Mouse (Mus musculus) kidney, embryonic 16.5 days (tissue): ENCODE results near the gene Ubxn2a. TPM values are rescaled to one million over a fixed set of nuclear protein-coding genes. Genes with fewer than 3 reads are reported as not detected.

ENCODE experiments used
- ATAC-seq: fragments of 200-750 bp; cut with Nextera tagmentation; 2 replicates; pipeline ENCODE4 v1.8.0; 2017; ENCODE audit warnings: moderate TSS enrichment; ENCODE audit not compliant: low FRiP score, low TSS enrichment
- H3K27ac ChIP-seq: fragments of 300-500 bp; sonication (generic); 2 replicates; pipeline ENCODE4 v1.5.1; 2014; ENCODE audit warnings: low read length
- H3K27me3 ChIP-seq: fragments of 300-500 bp; sonication (generic); 2 replicates; pipeline ENCODE4 v1.6.1; 2014; ENCODE audit warnings: low read length, control low read depth, mixed read lengths; ENCODE audit not compliant: insufficient read depth
- H3K36me3 ChIP-seq: fragments of 300-500 bp; sonication (generic); 2 replicates; pipeline ENCODE4 v1.6.1; 2014; ENCODE audit warnings: low read length, control low read depth, mixed read lengths; ENCODE audit not compliant: insufficient read depth
- H3K4me1 ChIP-seq: fragments of 300-500 bp; sonication (generic); 2 replicates; pipeline ENCODE4 v1.6.1; 2014; ENCODE audit warnings: low read length, control low read depth, mixed read lengths; ENCODE audit not compliant: insufficient read depth
- H3K4me2 ChIP-seq: fragments of 300-500 bp; sonication (generic); replicated peaks from 2 replicates; pipeline ENCODE4 v1.6.1; 2014; ENCODE audit warnings: low read depth, low read length
- H3K4me3 ChIP-seq: fragments of 300-500 bp; sonication (generic); 2 replicates; pipeline ENCODE4 v1.5.1; 2014; ENCODE audit warnings: mild to moderate bottlenecking, low read length
- H3K9ac ChIP-seq: fragments of 300-500 bp; sonication (generic); replicated peaks from 2 replicates; pipeline ENCODE4 v1.6.1; 2014; ENCODE audit warnings: low read length
- H3K9me3 ChIP-seq: fragments of 300-500 bp; sonication (generic); 2 replicates; pipeline ENCODE4 v1.6.1; 2016; ENCODE audit warnings: low read length, control low read depth
- whole genome bisulfite sequencing: fragments of 180-500 bp; shearing (Covaris S2); extraction: QIAGEN DNeasy Blood & Tissue Kit; methylation state at CpG from one replicate; pipeline ENCODE4 v1.1.7; 2014; 5-methylcytosine and 5-hydroxymethylcytosine counted together
- polyA plus RNA-seq: library from polyadenylated mRNA; unstranded; fragments of >200 nt; fragmentation: Nextera tagmentation; extraction: Ambion mirVana; gene quantifications from 2 replicates; pipeline ENCODE4 v1.2.1, GENCODE M21; 2015

Ubxn2a gene
- polyA plus RNA-seq, result 26.3 and 28.8 TPM in 2 replicates

DNA sequence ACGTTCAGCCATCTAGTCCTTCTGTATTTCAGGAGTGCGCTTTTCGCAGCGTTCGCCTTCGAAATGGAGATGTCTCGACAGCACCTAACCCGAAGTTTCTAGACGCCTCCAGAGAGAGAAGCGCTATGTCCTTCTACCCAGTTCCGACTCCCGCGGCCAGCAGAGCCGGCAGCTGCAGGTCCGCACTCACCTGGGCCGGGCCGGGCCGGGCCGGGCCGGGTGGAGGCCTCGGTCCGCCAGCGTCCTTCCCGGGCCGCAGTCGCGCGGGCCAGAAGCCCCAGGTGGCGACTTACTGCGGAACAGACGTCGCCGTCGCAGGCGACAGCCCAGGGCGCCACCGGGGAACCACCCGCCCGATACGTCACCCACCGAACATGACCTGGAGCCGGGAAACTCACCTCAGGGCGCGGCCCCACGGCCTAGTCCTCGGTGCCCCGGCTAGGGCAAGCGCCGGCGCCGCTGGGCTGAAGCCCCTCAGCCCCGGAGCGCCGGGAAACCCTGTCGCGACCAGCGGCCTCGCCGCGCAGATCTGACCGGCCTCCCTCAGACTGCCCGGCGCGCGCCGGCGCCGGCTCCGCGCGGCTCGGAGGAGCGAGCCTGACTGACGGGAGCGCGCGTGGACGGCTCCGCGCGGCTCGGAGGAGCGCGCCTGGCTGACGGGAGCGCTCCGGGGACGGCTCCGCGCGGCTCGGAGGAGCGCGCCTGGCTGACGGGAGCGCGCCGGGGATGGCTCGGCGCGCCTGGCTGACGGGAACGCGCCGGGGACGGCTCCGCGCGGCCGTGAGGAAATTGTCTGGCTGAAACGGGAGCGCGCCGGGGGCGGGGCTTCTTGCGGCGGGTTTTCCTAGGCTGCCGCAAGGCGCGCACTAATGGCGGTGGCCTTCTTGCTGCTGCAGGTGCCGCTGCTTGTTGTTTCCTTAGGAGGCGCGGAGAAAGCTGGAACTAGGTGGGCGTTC lies at the start of gene Ubxn2a:
Gene Ubxn2a (minus strand): TSS at position 755 of the 956 bp plus-strand sequence.
- H3K4me3 ChIP-seq, result peak within 1 kb of the TSS; percentile 87
- H3K9ac ChIP-seq, result peak within 1 kb of the TSS; percentile 89
- no peaks in the 10 kb centered on the region for H3K27me3 ChIP-seq
- 0 out of 2 replicates have a peak, but pooled peaks cover 3% of the 10 kb centered on the region for H3K36me3 ChIP-seq
- WGBS, result under 1% methylated on average over 123 of the region's 125 CpGs
- no peaks in the 10 kb centered on the region for H3K4me1 ChIP-seq
- peak within 1 kb of the TSS; percentile 80 for H3K27ac ChIP-seq
- peak; percentile 96 for ATAC-seq
- peak within 1 kb of the TSS; percentile 90 for H3K4me2 ChIP-seq
- no peaks in the 10 kb centered on the region for H3K9me3 ChIP-seq

DNA sequence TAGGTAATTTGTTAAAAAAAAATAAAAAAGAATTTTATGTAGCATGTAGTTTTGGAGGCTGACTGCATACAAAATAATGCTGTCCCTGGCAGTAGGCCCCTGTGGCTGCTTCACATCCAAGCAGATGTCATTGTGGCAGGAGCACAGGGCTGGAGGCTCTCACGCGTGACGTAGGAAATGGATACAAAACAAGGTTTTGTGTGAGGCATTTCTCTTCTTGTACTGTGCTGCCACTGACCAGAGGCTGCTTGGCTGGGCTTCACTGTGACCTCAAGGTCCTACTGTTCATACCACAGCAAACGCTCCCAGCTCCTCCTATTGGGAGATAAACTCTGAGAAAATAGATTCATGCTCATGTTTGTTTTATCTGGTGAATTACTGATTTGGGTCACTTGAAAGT lies 45.7 kb upstream of the Ubxn2a start:
- no peak overlapping the region for H3K27ac ChIP-seq
- no peak overlapping the region for H3K4me3 ChIP-seq
- no peaks in the 10 kb centered on the region for H3K9me3 ChIP-seq
- no peak for ATAC-seq
- H3K36me3 ChIP-seq, result peaks cover 54% of the 10 kb centered on the region
- no peaks in the 10 kb centered on the region for H3K4me1 ChIP-seq
- WGBS, result 82% methylated on average over 4 of the region's 4 CpGs
- H3K9ac ChIP-seq, result no peak overlapping the region
- no peak overlapping the region for H3K4me2 ChIP-seq
- H3K27me3 ChIP-seq, result no peaks in the 10 kb centered on the region

DNA sequence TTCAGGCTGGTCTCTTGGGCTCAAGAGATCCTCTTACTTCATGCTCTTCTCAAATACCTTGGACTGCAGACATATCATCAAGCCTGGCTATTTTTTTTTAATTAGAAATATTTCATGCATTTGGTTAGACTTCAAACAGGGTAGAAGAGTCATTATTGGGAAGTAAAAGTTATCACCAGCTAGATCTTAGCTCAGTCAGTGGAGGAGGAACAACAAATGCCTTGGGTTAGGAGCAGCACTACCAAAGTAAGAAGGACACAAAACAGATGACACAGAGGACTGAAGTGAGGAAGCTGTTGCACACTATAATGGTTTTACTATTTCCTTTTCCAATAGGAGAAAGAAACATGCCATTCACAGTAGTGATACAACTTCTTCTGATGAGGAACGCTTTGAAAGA lies 44.8 kb upstream of the Ubxn2a start:
- no peak overlapping the region for H3K4me3 ChIP-seq
- no peak overlapping the region for H3K27ac ChIP-seq
- 88% methylated on average over 1 of the region's 1 CpGs for WGBS
- no peak for ATAC-seq
- H3K4me2 ChIP-seq, result no peak overlapping the region
- H3K9ac ChIP-seq, result no peak overlapping the region
- no peaks in the 10 kb centered on the region for H3K9me3 ChIP-seq
- no peaks in the 10 kb centered on the region for H3K4me1 ChIP-seq
- H3K36me3 ChIP-seq, result peaks cover 54% of the 10 kb centered on the region
- no peaks in the 10 kb centered on the region for H3K27me3 ChIP-seq

DNA sequence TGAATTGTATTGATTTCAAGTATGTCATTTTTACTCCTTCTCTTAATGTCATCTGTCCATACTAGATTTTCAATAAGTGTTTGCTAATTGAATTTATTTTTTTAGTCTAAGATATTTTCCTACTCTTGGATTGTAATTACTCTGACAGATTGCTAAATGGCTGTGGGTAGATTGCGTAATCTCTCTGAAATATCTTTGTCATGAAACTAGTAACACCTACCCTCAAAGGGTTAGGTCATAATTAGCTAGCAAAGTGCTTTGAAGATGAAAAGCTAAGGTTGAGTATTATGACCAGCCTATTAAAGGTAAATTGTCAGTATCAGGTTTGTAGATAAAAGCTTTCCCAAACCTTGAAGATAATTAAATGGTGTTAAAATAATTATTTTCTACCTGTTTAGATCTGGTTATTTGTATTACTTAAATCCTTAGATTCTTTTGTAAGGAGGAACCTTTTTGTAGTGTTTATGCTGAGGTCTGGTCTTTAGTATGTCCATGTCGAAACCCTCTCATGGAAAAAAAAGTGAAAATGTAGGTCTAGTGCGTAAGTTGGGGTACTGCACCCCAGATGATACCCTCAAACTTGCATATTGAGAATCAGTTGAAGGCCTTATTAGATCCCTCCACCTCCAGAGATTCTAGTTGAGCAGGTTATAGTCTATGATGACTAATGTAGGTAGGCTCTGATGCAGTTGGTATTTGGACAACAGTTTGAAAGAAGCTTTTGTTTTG lies 23.5 kb upstream of the Ubxn2a start:
- H3K27ac ChIP-seq, result no peak overlapping the region
- no peaks in the 10 kb centered on the region for H3K4me1 ChIP-seq
- no peak overlapping the region for H3K9ac ChIP-seq
- H3K27me3 ChIP-seq, result no peaks in the 10 kb centered on the region
- 97% methylated on average over 3 of the region's 3 CpGs for WGBS
- no peaks in the 10 kb centered on the region for H3K36me3 ChIP-seq
- no peak overlapping the region for H3K4me2 ChIP-seq
- no peaks in the 10 kb centered on the region for H3K9me3 ChIP-seq
- H3K4me3 ChIP-seq, result no peak overlapping the region
- ATAC-seq, result no peak

DNA sequence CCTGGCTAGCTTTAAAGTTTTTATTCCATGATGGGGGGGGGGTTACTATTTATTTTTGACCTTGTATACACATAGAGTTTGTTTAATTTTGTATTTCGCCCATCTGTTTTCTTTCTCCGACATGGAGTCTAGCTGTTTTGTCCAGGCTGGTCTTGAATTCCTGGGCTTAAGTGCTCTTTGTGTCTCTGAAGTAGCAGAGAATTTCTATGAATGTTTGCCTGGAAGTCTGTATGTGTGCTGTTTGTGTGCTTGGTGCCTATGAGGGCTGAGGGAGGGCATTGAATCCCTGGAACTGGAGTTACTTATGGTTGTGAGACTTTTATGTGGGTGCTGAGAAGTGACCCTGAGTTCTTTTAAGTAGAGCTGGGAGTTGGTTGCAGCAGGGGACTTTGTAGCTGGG lies 20.7 kb upstream of the Ubxn2a start:
- H3K4me3 ChIP-seq, result no peak overlapping the region
- no peak for ATAC-seq
- no peak overlapping the region for H3K4me2 ChIP-seq
- no peaks in the 10 kb centered on the region for H3K9me3 ChIP-seq
- WGBS, result 89% methylated on average over 2 of the region's 2 CpGs
- no peak overlapping the region for H3K9ac ChIP-seq
- H3K27me3 ChIP-seq, result no peaks in the 10 kb centered on the region
- H3K4me1 ChIP-seq, result no peaks in the 10 kb centered on the region
- H3K36me3 ChIP-seq, result no peaks in the 10 kb centered on the region
- no peak overlapping the region for H3K27ac ChIP-seq

DNA sequence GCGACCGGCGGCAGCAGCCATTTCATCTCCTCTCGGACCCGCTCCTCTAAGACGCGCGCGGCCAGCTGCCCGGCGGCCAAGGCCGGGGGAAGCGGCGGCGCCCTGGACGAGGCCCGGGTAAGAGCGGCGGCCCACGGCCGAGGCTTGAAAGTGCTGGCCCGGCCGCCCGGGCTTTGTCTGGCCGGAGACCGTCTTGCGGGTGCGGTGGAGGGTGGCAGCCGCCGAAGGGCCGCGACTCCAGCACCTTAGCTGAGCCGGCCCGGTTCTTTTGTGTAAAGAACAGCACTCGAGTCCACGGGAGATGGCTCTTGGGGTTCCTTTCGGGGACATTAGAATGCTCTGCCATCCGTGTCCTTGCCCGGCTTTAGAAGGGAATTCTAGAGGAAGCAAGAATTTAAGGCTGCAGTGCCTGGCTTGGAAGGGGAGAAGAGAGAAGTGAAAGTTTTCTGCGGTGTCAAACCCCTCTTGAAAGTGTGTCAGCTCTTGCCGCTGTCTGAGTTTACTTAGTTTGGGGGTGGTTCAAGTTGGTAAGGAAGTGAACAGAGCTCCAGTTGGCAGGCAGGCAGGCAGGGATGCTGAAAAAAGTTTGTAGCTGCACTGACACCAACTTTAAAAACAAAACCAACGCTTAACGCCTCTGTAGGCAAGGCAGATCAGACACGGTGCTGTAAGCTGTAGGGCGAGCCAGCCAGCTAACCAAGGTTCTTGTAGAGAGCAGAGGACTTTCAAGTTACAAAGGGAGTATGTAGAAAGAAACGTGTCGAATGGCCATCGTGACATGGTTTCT lies 10.5 kb upstream of the Ubxn2a start:
- H3K9me3 ChIP-seq, result no peaks in the 10 kb centered on the region
- ATAC-seq, result no peak; the same call in 1 of the 2 replicates
- H3K9ac ChIP-seq, result peak overlapping the region; percentile 99
- no peaks in the 10 kb centered on the region for H3K27me3 ChIP-seq
- peak overlapping the region; percentile 97 for H3K4me3 ChIP-seq
- H3K4me1 ChIP-seq, result peaks cover 10% of the 10 kb centered on the region
- no peaks in the 10 kb centered on the region for H3K36me3 ChIP-seq
- H3K4me2 ChIP-seq, result peak overlapping the region; percentile 79
- under 1% methylated on average over 45 of the region's 48 CpGs for WGBS
- peak overlapping the region; percentile 98 for H3K27ac ChIP-seq

DNA sequence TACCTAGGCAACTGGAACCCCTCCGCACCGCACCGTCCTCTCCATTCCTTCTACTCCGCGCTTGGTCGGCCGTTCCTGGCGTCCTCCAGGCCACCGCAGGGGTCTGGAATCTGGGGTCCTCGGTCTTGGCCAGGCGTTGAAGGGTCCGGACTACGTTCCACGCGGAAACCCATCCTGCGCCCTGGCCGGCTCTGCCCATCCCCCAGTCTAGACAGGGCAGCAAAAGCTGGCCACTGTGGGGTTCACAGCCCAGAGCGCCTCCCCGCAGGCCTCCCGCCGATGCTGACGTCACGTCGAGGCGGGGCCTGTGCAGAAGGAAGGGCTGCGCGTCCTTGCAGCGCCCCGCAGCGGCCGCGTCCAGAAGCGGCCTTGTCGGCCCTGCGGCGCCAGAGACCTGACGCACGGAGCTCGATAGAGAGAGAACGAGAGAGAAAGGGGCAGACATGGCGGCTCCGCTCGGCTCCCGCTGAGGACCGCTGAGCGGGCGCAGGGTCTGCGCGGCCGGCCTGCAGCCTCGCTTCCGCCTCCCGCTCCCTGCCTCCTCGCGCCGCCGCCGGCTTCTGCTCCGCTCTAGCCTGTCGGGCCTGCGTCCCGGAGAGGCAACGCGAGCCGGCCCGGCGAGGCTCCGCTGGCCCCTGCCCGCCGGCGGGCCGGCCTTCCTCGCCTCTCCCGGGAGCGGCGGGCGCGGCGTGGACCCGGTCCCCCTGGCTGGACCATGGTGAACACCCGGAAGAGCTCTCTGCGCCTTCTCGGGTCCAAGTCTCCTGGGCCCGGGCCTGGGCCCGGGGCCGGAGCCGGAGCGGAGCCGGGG lies 9.7 kb upstream of the Ubxn2a start, which contains the start of gene Atad2b:
Gene Atad2b (plus strand): TSS at position 360 of the 811 bp plus-strand sequence.
- Histone ChIP-seq H3K9ac (peak within 1 kb of the TSS; percentile 99), H3K4me3 (peak within 1 kb of the TSS; percentile 97), H3K4me1 (peaks cover 10% of the 10 kb centered on the region), H3K27ac (peak within 1 kb of the TSS; percentile 98), H3K9me3 (no peaks in the 10 kb centered on the region), H3K27me3 (no peaks in the 10 kb centered on the region), H3K36me3 (no peaks in the 10 kb centered on the region), H3K4me2 (peak within 1 kb of the TSS; percentile 79)
- under 1% methylated on average over 70 of the region's 89 CpGs for WGBS
- ATAC-seq, result peak; percentile 99

DNA sequence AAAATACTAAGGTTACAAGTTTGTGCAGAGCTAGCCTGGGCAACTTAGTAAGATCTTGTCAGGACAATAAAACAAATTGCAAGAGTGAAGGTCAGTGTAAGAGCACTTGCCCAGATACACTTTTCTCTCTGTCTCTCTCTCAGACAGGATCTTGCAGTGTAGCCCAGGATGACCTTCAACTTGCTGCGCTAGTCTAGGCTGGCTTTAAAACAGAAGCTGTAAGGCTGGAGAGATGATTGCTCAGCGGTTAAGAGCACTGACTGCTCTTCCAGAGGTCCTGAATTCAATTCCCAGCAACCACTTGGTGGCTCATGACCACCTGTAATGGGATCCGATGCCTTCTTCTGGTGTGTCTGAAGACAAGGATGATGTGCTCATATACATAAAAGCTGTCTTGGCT lies 7.4 kb upstream of the Ubxn2a start:
- Histone ChIP-seq H3K4me2 (no peak overlapping the region), H3K9me3 (no peaks in the 10 kb centered on the region), H3K4me3 (no peak overlapping the region), H3K36me3 (no peaks in the 10 kb centered on the region), H3K27me3 (no peaks in the 10 kb centered on the region), H3K9ac (no peak overlapping the region), H3K4me1 (peaks cover 10% of the 10 kb centered on the region), H3K27ac (no peak overlapping the region)
- 87% methylated on average over 3 of the region's 3 CpGs for WGBS
- ATAC-seq, result no peak

DNA sequence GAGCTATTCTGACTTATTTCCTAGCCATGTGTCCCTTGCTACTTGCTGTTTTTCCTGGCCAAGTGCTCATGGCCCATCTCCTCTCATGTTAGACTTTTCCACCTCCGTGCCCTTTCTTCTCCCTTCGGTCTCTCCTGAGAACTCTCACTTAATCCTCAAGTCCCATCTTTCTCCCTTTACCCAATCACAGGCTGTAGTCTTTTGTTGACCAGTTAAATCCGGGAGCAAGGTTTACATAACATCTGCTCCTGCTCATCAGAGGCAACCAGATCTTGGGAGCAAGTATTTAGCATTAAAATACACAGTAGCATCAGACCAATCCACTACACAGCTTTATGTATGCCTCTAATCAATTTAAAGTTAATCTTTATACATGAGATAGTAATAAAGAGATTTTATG lies 6.9 kb upstream of the Ubxn2a start:
- H3K4me3 ChIP-seq, result no peak overlapping the region
- H3K27me3 ChIP-seq, result no peaks in the 10 kb centered on the region
- no peak overlapping the region for H3K27ac ChIP-seq
- WGBS, result 63% methylated on average over 3 of the region's 3 CpGs
- H3K36me3 ChIP-seq, result no peaks in the 10 kb centered on the region
- peaks cover 5% of the 10 kb centered on the region for H3K4me1 ChIP-seq
- ATAC-seq, result no peak
- no peak overlapping the region for H3K4me2 ChIP-seq
- H3K9ac ChIP-seq, result no peak overlapping the region
- no peaks in the 10 kb centered on the region for H3K9me3 ChIP-seq
